Mouse (Mus musculus): ENCODE measurements around the gene Cemip. TPM values are rescaled to one million over a fixed set of nuclear protein-coding genes. Genes with fewer than 3 reads are reported as not detected.
"Not testable (repeated sequence)": the region's sequence is repeated elsewhere in the genome, so short reads cannot be mapped to it uniquely, and the experiment has no call there.

The Cemip gene
- total RNA-seq, 2 experiments from 2014 or later: 0.11 to 0.18 TPM

GRCm38 (mm10) chr7:83911909-83912308 is 174.4 kb downstream of the Cemip start:
- intact Hi-C loops (cut with DNase I; ENCODE audit: low total_unique reads): loop anchor here (2.0 to 5.0 kb wide), 3 partner anchors 175 to 445 kb away; partner anchors contain the start of gene Cemip
- DNase-seq: no peak

GRCm38 (mm10) chr7:83904831-83905230 is 181.5 kb downstream of the Cemip start:
- no peak for DNase-seq
- intact Hi-C loops (cut with DNase I; ENCODE audit: low total_unique reads): no loop called here

- no peak for DNase-seq
- intact Hi-C loops (cut with DNase I; ENCODE audit: low total_unique reads): no loop called here
Observed at GRCm38 (mm10) chr7:83902296-83903145, 183.8 kb downstream of the Cemip start.

- DNase-seq: no peak
- intact Hi-C loops (cut with DNase I; ENCODE audit: low total_unique reads): no loop called here
Observed at GRCm38 (mm10) chr7:83901425-83901824, 184.9 kb downstream of the Cemip start.

GRCm38 (mm10) chr7:83900519-83900918 is 185.8 kb downstream of the Cemip start:
- no peak for DNase-seq
- intact Hi-C loops (cut with DNase I; ENCODE audit: low total_unique reads): no loop called here

GRCm38 (mm10) chr7:83898267-83898666 is 188.0 kb downstream of the Cemip start:
- intact Hi-C loops (cut with DNase I; ENCODE audit: low total_unique reads): no loop called here
- DNase-seq: no peak

GRCm38 (mm10) chr7:83896077-83896740 is 190.1 kb downstream of the Cemip start:
- intact Hi-C loops (cut with DNase I; ENCODE audit: low total_unique reads): no loop called here
- DNase-seq: no peak

GRCm38 (mm10) chr7:83894348-83894747 is 192.0 kb downstream of the Cemip start:
- intact Hi-C loops (cut with DNase I; ENCODE audit: low total_unique reads): no loop called here
- no peak for DNase-seq

GRCm38 (mm10) chr7:83892333-83892669 is 194.0 kb downstream of the Cemip start:
- no peak for DNase-seq

GRCm38 (mm10) chr7:83891433-83892332 is 194.6 kb downstream of the Cemip start:
- DNase-seq: peak; percentile 99
- intact Hi-C loops (cut with DNase I; ENCODE audit: low total_unique reads): no loop called here

More at GRCm38 (mm10) chr7:83892333-83892669, 194.0 kb downstream of the Cemip start:
- intact Hi-C loops (cut with DNase I; ENCODE audit: low total_unique reads): no loop called here

- DNase-seq; intact Hi-C loops (cut with DNase I; ENCODE audit: low total_unique reads): not testable (repeated sequence)
Observed at GRCm38 (mm10) chr7:83889946-83890345, 196.4 kb downstream of the Cemip start.

- peak; percentile 71 for DNase-seq
- intact Hi-C loops (cut with DNase I; ENCODE audit: low total_unique reads): no loop called here
Observed at GRCm38 (mm10) chr7:83889383-83889782, 196.9 kb downstream of the Cemip start.

- DNase-seq: no peak
- intact Hi-C loops (cut with DNase I; ENCODE audit: low total_unique reads): no loop called here
Observed at GRCm38 (mm10) chr7:83886366-83887129, 199.8 kb downstream of the Cemip start.

GRCm38 (mm10) chr7:83885835-83886234 is 200.5 kb downstream of the Cemip start:
- intact Hi-C loops (cut with DNase I; ENCODE audit: low total_unique reads): no loop called here
- DNase-seq: no peak

GRCm38 (mm10) chr7:83884921-83885532 is 201.3 kb downstream of the Cemip start:
- intact Hi-C loops (cut with DNase I; ENCODE audit: low total_unique reads): no loop called here
- DNase-seq: no peak

GRCm38 (mm10) chr7:83884021-83884658 is 202.2 kb downstream of the Cemip start, which contains the start of the genes Tlnrd1 and Mesd:
TSS of gene Tlnrd1 (minus strand) at chr7:83884305.
TSS of gene Mesd (plus strand) at chr7:83884466.
- intact Hi-C loops (cut with DNase I; ENCODE audit: low total_unique reads): no loop called here
- peak; percentile 86 for DNase-seq

- DNase-seq: peak; percentile 80
- intact Hi-C loops (cut with DNase I; ENCODE audit: low total_unique reads): no loop called here
Observed at GRCm38 (mm10) chr7:83883276-83884020, 202.9 kb downstream of the Cemip start.

Data from gastrocnemius, postnatal 14 days (tissue).